Mouse (Mus musculus): ENCODE data around the gene Tmem91.

DNA sequence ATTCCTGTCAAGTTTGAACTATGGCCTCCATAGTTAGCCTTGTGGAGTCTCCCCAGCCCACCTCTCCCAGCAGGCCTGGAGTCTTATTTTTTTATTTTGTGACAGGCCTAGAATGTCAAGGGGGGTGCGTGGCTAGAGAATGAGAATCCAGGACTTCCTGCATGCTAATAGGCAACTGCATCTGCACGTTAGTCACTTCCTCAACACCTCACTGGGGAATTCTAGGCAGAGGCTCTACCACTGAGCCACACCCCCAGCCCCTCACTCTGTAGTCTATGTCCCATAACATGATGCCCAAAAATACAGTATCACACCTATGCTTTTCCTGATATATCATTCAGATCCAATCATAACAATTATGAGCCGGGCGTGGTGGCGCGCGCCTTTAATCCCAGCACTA is 2.0 kb upstream of the Tmem91 start:
- no peak for TF ChIP-seq NANOG (IDR thresholded peaks at IDR 0.05; ENCODE audit: borderline replicate concordance, low read length)
- no peak for TF ChIP-seq CTCF (conservative IDR thresholded peaks at IDR 0.05; ENCODE audit: low read length)
